Mouse (Mus musculus): ENCODE data around the gene Cep170.

The Cep170 gene

DNA sequence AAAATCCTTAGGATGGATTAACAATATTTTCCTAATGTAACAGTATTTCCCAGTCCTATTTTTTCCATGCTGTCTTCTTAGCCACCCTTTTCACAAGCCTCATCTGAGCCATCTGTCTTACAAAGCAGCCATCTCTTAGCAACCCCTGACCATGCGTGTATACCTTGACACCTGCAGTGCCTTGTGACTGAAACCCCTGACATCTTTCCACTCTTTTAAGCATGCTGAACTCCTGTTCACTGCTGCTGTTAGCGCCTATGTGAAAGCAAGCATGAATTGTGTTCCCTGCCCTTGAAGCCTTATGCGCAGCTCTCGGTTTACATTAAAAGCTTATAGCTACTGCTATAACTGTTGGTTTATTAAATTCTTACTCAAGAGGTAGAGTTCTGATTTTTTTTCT, 11.2 kb upstream of the Cep170 start:
- DNase-seq (ENCODE audit: low spot score in 2 of 2): no peak

DNA sequence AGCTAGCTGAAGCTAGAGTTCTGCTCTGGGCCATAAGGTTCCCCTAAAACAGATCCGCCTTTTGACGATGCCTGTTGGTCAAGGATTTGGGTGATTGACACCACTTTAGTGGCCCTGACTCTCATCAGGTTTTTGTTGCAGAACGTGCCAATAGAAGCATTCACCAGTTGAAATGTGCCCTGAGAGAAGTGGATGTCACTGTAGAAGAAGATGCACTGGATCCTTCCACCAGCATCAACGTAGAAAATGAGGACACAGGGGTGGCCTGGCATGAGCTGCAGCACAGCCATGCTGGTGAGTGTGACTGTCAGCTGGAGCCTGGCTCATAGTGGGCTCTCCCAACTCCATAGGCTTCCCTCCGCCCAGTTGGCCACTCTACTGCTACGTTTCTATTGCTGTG, 10.7 kb upstream of the Cep170 start:
- DNase-seq (ENCODE audit: low spot score in 2 of 2): no peak

DNA sequence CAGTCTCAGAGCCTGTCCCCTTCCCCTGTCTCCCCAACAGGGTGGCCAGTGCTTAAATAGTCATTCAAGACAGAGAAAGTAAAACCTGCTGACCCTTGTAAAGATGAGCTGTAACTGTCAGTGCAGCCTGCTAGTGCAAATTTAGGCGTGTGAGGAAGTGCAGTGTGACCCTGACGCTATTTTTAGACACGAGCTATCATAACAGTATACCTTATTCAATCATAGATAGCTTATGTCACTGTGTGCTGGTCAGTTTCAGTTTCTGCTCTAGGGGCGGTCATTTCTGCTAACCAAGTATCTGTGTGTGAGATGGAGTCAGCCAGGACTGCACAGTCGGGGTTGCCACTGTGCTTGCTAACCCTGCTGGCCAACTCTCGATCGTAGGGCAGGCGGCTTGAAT, 10.0 kb upstream of the Cep170 start:
- no peak for DNase-seq (ENCODE audit: low spot score in 2 of 2)

DNA sequence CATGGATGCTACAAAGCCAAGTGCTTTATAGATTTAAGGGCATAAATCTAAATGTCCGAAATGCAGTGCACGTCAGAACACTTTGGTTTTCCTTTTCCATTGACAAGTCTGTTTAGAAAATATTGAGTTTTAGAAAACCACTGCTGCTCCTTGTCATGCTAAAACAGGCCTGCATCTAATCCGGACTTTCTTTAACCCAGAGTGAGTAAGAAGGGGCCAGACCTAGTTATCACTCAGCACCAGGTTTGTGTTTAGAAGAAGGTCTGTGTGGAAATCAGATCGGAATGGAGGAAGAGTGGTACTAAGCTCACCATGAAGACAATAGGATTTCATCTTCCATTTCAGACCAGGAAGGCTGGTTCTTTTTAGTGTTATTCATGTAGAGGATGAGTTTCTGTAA, 9.1 kb upstream of the Cep170 start:
- no peak for DNase-seq (ENCODE audit: low spot score in 2 of 2)

DNA sequence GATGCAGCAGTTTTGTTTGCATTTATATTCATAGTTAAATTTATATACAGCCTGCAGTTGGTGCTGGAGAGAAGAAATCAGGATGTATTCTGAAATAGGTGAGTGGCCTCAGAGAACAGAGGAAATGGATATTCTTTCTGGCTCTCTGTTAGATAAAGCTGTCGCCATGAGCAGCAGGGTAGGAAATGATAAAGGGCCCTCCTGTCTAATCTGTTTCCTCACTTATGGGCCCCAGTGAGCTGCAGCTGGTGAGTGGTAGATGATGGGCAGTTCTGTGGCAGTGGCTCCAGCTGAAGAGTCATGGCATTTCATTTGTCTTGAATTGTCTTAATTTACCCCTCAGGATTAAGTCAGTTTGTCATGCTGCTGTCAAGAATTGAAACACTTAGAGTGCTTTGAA, 8.1 kb upstream of the Cep170 start:
- no peak for DNase-seq (ENCODE audit: low spot score in 2 of 2)

DNA sequence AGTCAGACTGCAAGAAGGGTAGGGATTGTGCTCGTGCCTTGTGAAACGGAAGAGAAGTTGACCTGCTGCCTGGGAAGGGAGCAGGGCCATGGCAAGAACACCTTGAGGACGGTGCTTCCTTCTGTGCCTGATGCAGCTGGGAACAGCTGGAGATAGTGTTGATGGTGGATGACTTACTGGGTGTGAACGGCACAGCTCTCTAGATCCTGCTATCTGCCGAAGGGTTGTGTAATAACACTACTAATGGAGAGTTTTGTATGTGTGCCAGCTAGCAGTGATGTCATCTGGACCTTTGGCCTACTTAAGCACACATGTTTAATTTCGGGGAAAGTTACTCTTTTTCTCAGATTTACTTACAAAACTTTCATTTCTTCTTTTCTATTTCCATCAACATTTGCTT, 4.9 kb upstream of the Cep170 start:
- no peak for DNase-seq (ENCODE audit: low spot score in 2 of 2)

DNA sequence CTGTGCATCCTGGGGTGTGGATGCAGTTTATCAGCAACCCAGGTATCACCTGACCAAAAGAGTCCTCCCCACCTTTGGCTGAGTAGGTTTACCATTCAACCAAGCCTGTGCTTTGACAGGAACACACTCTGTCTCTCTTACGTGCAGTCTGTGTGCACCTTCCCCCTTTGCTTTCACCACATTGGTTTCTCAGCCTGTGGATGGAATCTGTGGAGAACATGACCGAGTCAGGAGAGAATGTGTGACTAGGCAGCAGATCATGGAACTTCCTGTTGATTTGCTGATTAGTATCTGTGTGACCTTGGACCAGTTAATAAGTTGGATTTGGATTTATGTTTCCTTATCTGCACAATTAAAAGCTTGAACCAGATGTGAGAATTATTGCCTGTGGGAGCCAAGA, 4.3 kb upstream of the Cep170 start:
- no peak for DNase-seq (ENCODE audit: low spot score in 2 of 2)

DNA sequence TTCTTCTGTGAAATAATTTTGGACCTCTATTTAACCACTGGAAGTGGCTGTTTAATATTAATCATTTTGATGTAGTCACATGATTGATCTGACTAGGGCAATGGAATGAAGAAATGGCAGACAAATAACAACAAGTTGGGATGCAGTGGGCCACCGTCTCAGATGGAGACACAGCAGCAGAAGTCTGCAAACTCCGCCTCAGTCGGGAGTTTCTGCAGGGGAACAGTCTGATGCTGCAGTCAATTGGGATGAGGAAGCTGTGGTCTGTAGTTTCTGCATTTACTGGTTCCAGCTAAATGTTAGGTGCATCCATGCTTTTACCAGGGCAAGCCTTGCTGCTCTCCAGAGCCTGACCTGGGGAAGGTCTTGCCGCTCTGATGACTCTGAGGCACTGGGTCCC, 2.9 kb upstream of the Cep170 start:
- no peak for DNase-seq (ENCODE audit: low spot score in 2 of 2)

DNA sequence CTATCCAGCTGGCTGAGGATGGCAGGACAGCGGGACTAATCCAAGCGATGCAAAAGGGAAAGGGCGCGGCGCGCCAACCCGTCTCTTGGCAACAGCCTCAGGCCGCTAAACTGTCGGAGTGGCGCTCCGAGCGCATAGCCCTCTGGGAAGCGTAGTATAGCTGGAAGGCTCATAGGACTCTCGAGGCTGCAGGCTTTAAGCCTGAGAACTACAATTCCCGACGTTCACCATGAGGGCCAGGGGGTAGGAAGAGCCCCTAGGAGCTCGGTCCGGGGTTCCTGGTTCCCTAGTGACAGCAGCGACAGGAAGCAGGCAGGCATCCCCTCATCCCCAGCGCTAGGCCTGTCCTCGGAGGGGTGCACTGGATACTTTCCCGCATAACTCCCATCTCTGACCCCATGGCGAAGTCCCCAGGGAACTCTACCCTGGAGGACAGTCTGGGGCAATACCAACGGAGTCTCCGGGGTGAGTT, 760 bp upstream of the Cep170 start, which contains the start of gene Sdccag8:
Sdccag8 (plus strand) TSS at position 70 of the 472 bp plus-strand sequence.
- peak; percentile 72 to 87 for DNase-seq (ENCODE audit: low spot score in 2 of 2)

DNA sequence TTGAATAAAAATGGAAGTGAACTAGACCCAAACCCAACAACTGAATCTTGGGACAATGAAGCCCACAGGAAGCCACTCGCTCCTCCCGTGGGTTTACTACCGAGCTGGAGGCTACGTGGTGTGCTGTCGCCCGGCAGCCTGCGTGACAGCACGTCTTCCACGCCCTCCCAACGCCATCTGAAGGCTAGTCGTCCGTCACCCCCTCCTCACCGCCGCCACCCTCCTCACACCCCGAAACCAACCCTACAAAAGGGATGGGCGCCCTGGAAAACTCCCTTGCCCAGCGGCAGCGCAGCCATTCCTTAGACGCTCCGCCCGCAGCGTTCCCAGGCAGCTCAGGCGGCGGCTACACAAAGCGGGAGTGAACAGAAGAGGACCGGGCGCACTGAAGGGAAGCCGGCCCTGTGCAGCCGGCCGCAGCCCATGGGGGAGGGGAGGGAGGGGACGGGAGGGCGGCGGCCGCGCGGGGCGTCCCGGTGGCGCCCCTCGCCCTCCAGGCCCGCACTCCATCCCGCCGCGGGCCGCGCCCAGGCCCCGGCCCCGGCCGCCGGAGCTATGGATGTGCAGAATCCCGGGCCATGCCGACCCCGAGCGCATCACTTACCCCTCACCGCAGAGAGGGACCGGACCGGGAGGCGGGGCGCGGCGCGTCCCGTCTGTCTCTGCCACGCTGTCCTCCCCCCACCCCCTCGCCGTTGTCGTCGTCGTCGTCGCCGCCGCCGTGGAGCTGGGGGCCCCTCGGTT, 403 bp downstream of the Cep170 start:
- peak; percentile 43 to 66 for DNase-seq (ENCODE audit: low spot score in 2 of 2)

DNA sequence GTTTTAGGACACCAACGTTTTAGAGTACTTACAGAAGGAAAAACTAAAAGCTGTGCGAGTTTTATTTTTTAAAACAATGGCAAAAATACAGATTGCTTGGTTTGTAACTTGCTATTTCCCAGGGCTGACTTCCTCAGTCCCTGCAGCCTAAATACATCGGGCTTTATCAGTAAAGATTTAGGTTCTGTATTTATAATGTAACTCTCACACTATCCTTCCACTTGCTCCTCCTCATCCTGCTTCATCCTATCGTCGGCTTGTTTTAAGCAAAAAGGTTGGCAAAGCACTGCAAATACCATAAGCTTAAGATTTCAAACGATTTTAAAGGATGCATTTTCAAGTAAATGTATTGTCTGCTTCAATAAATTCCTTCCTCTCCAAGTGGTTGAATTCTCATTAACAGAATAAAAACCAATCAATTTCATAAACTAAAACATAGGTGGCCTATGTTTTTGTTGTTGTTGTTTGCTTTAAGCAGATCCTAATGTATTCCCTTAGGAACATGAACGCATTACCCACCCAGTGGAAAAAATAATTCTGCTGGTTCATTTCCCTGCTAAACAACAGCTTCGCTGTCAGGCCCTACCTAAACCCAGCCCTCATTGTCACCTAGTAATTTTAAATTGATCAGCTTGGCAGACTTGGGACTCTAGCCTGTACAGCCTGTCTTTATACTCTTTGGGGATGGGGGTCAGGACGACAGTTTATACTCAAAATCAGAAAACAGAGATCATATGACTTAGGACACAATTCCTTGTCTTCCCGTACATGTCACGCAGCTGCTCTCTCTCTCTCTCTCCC, 1.2 kb downstream of the Cep170 start:
- DNase-seq (ENCODE audit: low spot score in 2 of 2): no peak

DNA sequence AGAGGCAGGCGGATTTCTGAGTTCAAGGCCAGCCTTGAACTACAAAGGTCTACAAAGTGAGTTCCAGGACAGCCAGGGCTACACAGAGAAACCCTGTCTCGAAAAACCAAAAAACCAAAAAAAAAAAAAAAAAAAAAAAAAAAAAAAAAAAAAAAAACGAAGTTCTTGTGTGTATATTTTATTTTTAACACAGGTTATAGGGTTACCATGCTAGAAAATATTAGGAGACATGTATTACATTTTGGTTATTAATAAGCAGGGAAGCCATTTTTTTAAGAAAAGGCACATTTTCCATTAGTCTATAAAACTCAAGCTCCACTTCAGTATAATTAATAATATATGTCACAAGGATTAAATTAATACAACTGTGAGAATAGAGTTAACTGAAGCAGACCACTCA, 2.0 kb downstream of the Cep170 start:
- DNase-seq (ENCODE audit: low spot score in 2 of 2): no peak

DNA sequence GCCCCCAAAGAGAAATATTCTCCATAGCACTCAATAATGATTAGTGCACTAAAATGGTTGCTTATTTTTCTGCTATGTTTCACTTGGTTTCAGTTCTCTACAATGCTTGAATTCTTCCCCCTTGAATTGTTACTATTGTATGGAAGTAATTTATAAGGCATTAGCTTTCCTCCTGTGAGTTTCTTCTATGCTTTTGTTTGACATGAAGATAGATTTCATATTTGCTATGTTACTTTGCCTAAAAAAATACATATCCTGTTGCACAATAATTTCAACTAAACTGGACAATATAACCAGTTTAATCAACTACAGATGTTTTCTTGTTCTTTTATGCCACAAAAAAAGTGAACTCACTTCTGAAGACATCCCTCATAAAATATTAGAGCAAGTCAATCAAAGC, 3.7 kb downstream of the Cep170 start:
- no peak for DNase-seq (ENCODE audit: low spot score in 2 of 2)

DNA sequence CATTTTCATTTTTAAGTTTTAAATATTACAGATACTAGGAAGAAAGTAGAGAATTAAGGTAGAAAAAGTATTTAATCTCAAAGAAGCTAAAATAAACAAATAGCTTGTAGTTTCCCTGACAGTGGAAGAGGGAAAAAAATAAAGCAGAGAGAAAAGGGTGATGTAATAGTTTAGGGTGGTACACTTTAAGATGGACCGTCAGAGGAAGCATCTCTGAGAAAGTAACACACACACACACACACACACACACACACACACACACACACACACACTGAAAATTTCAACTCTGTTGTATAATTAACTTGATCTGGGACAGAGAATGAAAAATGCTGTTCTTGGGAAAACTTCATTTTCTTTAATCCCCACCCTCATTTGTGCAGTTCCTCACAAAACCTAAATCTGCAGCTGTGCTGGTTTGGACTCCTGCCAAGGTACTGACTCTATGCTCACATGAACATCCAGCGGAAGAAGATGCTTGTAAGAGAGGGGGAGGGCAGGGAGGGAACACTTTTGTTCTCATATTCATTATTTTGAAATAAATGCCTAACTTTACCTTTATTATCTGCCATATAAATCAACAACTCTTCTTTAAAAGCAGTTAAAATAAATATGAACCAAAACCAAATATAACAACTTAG, 13.0 kb downstream of the Cep170 start:
- peak in 1 of 2 experiments; percentile 21 for DNase-seq (ENCODE audit: low spot score in 2 of 2)

DNA sequence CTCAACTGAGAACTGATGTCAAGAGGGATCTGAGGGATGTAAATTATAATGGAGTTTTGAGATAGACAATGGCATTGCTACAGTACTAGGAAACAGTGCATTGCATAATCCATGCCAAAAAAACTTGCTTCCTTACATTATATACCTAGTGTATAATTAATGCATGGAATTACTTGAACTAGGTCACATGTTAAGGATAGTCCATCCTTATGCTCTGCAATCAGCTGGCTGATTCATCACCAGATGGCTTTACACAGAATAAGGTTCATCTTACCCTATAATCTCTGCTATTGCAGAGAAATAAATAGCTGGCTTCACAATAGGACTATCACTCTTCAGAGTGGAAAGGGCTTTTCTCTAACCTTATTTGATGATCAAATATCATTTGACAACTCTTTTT, 15.2 kb downstream of the Cep170 start:
- no peak for DNase-seq (ENCODE audit: low spot score in 2 of 2)

DNA sequence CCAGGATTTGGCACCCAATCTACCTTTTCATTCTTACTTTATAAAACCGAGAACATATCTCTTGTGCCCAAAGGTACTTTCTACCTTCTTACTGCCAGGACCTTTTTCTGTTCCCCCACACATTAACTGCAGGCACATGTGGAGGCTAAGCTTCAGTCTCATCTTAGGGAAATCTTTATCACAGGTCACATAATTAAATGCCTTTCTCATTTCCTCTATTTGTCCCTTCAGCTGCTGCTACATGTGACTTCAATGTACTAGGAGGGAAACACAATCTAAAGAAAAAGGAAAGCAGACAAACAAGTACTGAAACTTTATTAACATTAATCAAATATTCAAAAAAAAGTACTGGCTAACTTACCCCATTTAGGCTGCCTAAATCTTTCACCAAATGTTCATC, 21.7 kb downstream of the Cep170 start:
- no peak for DNase-seq (ENCODE audit: low spot score in 2 of 2)

DNA sequence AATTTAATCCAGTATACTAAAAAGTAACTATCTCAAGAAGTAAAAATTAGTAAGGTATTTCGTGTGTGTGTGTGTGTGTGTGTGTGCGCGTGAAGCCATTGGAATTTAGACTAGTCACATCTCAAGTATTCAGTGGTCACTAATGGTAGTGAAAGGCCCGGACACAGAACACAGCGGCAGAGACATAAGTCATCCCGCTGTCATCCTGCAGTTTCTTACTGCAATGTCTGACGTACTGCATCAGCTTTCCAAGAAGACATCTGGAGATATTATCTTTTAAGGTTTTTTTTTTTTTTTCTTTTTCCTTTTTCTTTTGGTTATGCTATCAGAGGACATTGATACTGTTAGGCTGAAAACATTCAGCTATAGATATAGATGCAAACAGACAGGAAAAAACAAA, 24.5 kb downstream of the Cep170 start:
- DNase-seq (ENCODE audit: low spot score in 2 of 2): no peak

DNA sequence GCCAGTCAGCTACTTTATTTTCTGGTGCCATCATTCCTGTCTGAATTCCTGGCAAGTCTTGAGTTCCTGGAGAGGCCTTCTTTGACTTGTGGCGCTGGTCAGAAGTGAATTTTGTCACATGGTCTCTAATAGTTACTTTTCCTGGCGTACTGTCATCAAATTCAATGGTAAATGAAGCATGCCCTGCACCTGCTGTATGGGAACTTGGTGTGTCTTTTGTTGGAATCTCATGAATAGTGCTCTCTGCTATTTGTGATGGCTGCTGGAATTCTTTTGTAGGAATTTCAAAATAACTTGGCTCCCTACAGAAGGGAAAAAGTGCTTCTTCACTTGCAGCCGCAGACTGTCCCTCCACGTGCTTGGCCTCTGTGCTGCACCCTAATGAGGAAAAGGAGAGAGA, 39.3 kb downstream of the Cep170 start:
- no peak for DNase-seq (ENCODE audit: low spot score in 2 of 2)

DNA sequence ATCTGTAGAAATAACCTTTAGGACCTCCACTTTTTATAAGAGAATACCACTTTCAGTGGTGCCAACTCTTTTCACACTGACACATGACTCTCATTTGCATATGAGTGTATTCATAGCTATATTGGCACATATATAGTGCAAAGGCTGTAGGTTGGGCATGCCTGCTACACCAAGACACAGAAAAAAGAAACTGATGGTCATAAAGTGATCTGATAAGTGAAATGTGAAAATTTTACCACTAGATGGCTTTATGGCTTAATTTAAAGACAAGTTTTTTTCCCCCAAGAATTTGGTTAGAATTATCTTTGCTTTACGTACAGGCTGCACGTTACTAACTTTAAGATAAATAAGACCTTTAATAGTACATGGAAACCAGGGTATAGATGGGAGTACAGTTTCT, 51.6 kb downstream of the Cep170 start:
- DNase-seq (ENCODE audit: low spot score in 2 of 2): no peak

DNA sequence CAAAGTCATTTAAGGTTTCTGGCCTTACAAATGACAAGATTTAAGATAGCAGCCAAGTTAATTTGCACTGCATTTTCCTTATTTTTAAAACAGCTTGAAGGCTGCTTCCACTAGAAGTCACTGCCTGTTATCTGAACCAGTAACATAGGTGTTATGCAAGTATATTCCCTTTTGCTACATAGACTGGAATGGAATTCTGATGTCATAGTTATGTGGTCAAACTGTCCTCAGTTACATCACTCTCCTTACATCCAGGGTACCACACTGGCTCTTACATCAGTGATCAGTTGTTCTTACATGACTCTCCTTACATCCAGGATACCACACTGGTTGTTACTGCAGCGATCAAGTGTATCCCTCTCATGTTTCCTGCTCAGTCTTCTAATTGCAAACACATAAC, 53.2 kb downstream of the Cep170 start:
- DNase-seq (ENCODE audit: low spot score in 2 of 2): no peak

DNA sequence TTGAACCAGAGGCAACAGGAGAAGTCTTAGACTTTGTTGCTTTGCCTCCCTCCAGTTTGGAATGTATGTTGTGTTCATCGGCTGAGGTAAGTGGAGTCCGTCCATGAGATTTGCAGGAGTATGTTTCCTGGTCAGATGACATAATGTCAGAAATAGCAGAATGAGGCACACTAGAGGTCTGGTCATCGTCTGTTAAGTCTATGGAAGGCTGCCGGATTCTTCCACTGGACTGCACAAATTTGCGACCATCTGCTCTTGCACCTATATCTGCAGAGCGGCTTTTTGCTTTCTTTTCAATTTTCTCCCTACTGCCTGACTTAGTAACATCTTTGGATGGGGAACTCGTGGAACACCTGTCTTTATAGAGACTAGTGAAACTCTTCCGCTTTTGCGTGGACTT, 58.3 kb downstream of the Cep170 start:
- peak in 1 of 2 experiments; percentile 42 for DNase-seq (ENCODE audit: low spot score in 2 of 2)

DNA sequence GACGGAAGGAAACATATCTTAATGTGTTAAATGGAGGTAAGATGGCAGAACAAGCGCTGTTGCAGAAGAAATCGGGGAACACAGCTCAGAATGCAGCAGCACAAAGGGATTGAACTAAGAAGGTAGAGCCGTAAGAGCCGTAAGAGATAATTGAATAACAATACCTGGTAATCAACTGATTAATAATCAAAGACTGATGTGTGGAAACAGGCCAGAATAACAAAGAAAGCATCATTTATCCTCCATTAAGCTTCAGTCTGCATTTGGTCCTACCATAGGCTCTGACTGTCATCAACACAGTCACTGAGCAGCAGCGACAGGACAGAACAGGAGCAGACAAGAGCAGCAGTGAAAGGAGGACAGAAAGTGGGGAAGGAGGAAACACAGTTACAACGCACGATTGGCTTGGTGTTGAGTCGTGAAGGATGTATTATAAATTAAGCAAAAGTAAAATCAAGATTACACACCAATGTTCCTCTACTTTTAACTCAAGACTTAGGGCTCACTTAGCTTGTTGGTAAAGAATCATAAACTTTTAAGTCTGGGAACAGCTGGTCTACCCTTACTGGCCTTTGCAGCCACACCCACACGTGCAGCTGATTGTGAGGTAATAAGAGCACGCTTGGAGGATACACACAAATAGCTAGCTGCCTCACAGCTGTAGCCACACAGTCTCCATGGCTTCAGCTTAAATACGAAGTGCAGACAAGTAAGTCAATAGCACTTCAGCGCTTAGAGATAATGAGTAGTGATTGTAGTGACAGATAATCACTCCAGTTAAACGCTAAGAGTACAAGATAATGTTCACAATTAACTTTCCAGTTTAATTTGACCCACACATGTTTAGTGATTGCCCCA, 59.8 kb downstream of the Cep170 start:
- no peak for DNase-seq (ENCODE audit: low spot score in 2 of 2)

Measured in cerebellum, postnatal 4 days (tissue).